Mouse (Mus musculus): ENCODE measurements around the gene Mr1.

The Mr1 gene

DNA sequence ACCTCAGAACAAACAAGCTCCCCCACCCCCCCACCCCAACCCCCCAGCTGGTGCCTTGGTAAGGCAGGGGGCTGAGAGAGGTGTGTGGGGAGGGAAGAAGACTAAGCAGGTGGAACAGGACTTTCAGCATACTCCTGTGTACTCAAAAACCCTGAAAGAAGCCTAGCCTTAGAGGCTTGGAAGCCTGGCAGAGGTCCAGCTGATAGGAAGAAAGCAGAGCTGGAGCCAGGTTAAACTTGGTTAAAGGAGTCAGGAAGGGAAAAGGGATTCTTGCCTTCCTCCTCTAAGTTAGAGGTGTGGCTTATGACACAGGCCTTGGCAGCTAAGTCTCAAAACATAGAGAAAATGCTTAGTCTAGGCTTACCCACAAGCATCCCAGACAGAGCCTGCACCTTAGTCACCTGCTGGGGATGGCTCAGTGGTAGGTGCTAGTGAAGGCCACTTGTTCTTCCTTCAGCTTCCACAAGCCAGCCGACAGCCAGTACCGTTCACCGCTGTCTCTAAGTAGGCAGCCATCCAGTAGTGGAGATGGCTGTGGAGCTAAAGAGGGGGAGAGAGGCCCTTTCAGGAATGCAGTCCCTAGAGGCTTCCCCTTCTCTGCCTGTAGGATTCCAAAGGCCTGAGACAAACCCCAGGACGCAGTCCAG is 53.3 kb downstream of the Mr1 start:
- no peak for DNase-seq

DNA sequence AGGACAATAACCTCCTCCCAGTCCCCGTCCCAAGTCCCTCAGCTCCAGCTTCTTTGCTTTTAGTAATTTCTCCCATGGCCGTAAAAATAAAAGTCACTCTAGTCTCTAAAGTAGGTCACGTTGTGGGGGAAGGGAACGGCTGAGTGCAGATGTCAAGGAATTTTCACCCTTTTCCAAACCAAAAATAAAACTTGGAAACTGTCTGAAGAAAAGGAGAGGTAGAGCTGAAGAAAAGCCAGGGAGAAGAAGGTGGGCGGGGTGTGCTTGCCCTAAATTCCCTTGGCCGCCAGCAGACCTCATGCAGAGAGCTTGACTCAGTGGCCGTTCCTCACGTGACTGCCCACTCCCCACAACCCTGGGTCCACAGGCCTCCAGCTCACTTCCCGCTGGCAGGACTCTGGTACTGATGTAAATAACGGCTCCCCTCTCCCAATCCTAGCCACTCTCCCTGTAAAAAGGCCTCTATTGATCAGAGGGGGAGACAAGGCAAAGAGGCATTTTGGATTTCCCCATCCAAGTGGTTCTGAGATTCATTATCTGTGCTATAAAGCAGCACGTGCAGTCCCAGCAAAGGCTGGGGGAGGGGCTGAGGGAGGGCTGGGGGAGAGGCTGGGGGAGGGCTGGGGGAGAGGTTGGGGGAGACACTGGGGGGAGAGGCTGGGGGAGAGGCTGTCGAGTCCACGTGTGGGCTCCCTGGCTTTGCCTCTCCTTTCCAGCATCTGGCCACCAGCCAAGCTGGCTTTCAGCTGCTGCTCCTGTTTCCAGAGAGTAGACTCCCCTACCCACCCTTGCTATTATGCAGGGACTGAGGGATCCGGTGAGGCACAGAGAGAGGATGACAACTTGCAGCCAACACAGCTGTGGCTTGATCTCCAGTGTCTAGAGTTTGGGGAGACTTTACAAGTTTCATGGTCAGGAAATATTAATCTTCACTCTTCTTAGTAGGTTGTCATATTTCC is 54.5 kb downstream of the Mr1 start:
- DNase-seq = peak; percentile 77

DNA sequence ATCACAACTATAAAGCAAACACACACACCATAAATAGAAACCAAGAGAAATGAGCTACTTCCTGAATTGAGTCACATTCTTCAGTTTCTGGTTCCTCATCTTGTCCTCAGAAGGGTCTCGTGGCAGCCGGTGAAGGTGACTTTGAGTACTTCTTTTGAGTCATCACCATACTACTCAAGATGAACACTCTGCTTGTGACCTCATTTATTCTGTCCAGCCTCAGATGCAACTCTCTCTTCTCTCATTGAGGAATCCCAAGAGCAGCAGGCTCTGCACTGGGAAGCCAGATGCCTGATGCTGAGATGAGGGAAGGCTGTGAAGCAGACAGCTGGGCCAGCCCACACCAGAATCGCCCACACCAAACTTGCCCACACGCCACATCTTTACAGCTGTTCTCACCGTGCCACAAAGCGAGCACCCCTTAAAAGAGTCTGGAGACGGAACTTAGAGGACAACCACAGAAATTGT is 55.2 kb downstream of the Mr1 start:
- DNase-seq = peak; percentile 33

DNA sequence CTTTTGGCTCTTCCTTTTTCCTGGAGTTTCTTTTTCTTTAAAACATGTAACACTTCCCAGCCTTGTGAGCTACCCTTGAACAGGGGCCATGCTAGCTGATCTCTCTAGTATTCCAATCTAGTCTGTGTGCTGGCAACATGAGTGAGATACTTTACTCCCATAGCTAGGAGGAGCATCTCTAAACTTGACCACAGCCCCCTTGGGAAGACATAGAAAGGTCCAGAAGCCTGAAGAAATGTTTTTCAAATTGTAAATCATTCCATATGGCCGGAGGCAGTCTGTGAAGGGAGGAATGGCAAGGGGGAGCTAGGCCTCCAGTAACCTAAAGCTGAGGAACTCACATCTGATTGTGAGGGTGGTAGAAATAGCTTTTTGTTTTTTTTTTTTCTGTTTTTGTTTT is 55.9 kb downstream of the Mr1 start:
- no peak for DNase-seq

DNA sequence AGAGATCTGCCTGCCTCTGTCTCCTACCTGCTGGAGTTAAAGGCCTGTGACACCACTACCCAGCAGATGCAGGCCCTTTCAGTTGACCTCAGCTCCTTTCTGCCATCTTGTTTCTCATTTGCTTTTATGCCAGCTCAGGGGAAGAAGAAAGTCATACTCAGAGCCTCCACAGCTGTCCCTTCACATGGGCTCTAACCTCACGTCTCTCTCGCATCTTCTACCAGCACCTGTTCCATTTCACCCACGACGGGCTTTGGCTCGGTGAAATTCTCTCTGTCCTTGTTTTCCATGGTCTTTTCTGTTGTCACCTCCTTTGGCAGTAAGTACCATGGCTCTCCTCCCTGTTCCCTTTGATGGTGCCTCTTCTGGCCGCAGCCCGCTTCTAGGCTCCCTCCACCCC is 56.3 kb downstream of the Mr1 start:
- no peak for DNase-seq

DNA sequence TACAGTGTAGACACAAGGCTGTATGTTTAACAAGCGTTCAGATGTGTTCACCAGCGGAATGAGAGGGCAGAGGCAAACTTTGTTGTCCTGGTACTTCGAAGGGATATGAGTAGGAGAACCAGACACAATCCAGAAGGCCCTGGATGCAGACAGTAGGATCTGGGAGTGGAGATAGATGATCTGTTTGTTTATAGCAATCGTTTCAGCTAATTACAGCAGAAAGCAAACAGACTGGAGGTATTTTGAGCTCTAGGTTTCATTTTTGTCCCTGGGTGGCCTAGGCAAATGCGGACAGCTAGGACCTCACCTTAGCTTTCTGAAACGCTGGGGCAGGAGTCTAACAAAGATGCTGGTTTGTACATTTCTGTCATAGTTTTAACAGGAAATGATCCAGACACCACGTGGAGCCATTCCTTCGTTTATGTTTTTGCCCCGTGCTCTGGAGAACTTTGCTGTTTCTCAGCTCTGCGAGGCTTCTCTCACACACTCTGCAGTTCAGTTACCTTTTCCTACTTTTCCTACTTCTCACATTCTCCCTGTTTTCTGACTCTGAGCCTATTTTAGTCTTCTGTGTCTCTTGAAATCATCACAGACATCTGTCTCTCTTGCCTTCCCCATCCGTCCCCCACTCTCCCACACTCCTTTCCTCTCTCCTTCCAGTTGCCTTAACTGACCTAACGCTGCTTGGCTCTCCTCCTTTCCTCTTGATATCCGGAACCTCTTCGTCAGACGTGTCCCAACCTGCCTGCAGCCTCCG is 57.6 kb downstream of the Mr1 start:
- no peak for DNase-seq

DNA sequence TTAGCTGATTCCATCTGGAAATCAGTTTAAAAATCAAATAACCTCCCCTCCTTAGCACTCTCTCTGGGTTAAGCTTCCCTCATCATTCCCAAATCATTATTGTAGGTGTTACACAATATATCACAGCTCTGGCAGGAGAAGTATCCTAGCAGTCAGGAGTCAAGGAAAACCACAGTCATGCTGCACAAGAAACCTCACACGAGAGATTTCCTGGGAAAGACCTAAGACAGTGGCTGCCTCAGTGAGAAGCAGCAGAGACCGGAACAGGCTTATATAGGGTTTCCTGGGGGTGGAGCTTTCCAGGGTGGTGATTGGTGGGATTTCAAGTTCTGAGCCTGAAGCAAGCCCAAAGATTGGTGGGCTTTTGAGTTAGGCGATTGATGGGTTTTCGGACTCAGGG is 58.6 kb downstream of the Mr1 start:
- no peak for DNase-seq

DNA sequence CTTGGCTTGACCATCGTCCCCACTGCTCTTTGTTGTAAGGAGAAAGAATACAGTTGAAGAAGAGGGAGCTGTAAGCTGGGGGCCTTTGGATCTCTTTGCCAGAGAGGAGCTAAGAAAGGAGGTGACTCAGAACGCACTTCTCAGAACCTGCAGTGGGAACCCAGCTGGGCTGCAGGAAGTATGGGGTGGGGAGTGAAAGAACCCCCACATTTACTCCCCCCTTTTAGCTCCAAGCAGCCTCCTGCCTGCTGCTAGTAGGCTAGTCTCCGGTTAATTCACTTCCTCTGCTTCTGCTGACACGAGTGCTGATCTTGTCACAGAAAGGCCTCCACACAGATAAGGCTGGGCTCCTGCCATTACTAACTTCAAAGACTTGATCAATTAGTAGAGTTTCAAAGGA is 59.7 kb downstream of the Mr1 start:
- no peak for DNase-seq

DNA sequence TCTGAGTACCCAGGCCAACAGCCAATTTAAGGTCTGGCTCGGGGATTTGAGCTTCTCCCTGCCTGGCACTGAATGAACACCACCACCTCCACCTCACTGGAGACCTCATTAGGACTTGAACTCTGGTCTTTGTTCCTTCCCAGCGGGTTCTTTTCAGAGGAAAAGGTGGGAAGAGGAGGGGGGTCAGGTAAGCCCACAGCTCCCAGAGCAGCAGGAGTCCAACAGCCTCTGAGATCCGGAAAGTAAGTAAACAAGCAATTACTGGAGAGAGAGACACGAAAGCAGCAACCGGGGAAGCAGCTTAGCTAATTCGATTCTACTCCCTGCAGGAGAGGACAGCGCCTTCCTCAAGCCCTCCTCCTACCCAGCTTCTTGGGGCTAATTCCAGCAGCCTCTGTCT is 60.2 kb downstream of the Mr1 start:
- DNase-seq = no peak

DNA sequence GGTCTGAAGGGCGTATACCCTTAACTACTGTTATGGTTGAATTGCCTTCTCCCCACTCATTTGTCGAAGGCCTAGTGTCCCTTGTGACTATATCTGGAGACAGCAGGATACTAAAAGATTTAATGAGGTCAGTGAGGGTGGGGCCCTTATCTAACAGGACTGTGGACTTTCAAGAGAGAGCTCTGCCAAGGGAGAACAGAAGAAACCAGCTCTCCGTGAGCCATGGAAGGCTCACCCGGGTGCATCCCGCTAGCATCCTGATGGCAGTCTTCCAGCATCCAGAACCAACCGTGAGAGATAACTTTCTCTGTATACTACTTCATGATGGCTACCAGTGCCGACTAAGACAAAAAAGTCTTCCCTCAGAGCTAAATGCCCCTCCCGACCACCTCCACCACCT is 61.8 kb downstream of the Mr1 start:
- no peak for DNase-seq

DNA sequence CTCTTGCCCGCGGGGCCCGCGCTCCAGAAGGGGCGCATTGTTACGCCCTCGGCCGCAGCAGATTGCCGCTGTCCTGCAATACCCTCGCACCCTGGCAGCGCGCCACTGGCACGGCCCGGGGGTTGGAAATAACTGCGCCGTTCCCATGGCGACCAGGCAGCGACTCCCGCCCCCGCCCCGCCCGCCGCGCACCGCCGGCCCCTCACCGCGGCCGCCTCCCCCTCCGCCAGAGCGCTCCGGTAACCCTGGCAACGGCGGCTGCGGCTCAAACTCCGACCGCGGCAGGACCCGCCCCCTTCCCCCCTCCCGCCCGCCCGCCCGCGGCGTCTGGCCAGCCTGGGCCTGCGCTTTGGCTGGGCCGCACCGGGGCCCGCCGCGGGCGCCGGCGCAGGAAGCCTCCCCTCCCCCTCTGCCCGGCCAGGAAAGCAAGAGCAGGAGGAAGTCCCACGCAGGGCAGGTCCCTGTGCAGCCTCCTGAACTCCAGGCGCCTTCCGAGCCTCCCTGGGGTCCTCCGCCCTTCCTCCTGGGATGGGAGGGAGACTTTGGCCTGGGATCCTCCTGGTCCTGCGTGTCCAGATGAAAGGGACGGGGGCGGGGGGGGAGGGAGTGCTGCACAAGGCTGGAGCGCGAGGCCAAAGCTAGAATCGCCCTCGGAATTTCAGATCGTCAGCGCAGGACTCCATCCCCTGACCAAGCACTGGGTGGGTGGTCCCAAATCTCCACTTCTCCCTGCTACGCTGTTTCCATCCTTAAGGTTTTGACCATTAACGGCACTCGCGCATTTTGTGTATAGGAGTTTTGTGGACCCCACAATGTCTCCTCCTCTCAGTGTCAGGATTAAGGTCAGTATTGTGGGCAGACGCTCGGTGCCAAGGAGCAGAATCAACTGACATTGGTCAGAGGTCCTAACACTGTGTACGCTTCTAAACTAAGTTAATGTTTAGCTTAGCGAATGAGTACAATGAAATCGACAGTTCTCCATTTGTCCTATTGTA is 63.0 kb downstream of the Mr1 start:
- DNase-seq = peak; percentile 98

DNA sequence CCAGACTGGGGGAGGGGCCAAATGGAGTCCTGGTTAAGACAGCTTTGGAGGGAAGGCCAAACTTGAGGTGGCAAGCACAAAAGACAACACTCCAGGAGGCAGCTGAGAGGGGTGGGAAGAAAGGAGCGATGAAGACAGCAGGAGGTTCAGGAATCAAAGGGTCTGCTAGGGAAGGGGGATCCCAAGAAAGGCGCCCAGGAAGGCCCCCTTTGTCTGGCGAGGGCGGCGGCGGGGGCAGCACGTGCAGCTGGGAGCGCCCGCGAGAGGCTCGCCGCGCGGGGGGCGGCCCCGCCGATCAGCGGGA is 63.7 kb downstream of the Mr1 start:
- DNase-seq = no peak

DNA sequence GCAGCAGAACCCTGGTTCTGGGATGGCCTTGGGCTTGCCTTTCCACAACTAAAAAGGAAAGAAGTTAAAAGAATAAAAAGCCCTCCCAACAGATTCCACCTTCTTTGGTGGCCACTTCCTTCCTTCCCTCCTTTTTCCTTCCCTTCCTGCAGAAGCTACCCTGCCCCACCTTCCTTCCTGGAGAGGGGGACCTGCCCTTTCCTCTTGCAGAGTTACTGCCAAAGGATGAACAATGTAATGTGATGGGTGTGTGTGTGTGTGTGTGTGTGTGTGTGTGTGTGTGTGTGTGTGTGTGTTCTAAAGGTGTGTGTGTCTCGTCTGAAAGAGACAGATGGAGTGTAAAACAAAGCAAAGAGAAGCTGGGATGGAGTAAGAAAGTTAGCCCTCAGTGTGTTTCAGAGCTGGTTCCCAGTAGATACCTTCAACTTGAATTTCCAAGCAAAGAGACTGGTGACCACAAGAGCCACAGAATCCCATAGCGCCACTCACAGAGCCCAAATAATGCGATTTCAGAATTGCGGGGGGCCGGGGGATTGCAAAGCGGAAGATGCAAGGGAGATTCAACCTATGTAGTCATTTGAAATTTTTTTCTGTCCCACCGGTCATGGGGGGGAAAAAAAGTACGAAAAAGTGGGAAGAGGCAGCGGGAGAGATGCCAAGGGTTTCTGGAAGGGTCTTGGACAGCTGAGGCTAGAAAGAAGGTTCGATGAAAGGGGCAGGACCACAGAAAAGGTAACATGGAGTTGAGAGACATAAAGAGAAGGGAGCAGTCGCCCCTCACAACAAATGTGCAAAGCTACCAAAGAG is 64.3 kb downstream of the Mr1 start:
- no peak for DNase-seq

DNA sequence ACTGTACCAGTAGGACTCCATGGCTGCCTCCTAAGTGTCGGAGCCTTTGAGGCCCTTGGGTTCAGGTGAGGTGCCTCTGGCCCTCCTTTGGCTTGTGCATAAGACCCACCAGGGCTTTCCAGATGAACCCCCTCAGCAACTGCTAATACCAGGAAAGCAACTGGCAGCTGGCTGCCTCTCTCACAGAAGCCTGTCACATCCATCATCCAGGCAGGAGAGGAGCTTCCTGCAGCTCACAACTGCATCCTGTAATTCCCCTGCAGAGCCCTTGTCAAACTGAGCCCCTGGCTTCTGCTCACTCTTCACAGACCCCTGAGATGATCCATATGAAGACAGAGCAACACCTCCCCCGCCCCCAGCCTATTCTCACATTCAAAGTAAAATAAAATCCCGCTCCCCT is 68.9 kb downstream of the Mr1 start:
- DNase-seq = no peak

Data from right cerebral cortex, postnatal 14 days (tissue).